Mouse (Mus musculus) G1E (cell line): Measurements from ENCODE around the gene Notum. TPM values are rescaled to one million over a fixed set of nuclear protein-coding genes. Genes with fewer than 3 reads are reported as not detected.
A peak's percentile ranks its signal among the peaks of the same experiment; 100 is the strongest.

Experiments used
- ATAC-seq: 2 replicates; pipeline ENCODE4 v1.8.0; 2016; ENCODE audit warnings: mild to moderate bottlenecking; ENCODE audit not compliant: insufficient number of reproducible peaks, poor library complexity, low FRiP score, severe bottlenecking; ENCODE audit errors: extremely low read depth
- DNase-seq: peaks from one replicate; pipeline ENCODE4 v3.0.0; 2012; ENCODE audit warnings: low spot score
- H3K27me3 ChIP-seq: 2 replicates; pipeline ENCODE4 v1.6.1; 2012; ENCODE audit warnings: mild to moderate bottlenecking, low read length, inconsistent platforms; ENCODE audit not compliant: insufficient read depth
- H3K36me3 ChIP-seq: replicated peaks from 2 replicates; pipeline ENCODE3; 2012; ENCODE audit warnings: mild to moderate bottlenecking, inconsistent platforms
- H3K4me1 ChIP-seq: 2 replicates; pipeline ENCODE4 v1.6.1; 2012; ENCODE audit warnings: low read depth, low read length, inconsistent platforms, mixed read lengths; ENCODE audit not compliant: insufficient read depth
- H3K4me3 ChIP-seq: 2 replicates; pipeline ENCODE4 v1.5.1; 2012; ENCODE audit warnings: low read depth, mild to moderate bottlenecking, inconsistent platforms, low read length, moderate library complexity, mixed read lengths
- H3K9me3 ChIP-seq: replicated peaks from 2 replicates; pipeline ENCODE4 v1.6.1; 2012; ENCODE audit warnings: inconsistent platforms
- CTCF ChIP-seq: IDR thresholded peaks from 2 replicates; pipeline ENCODE4 v1.5.1; 2012; ENCODE audit warnings: low read depth, low read length, inconsistent platforms, mixed read lengths
- GATA1 ChIP-seq: IDR thresholded peaks from 2 replicates; pipeline ENCODE4 v1.6.1; 2012; ENCODE audit warnings: borderline replicate concordance, low read length, inconsistent platforms, mixed read lengths
- GATA2 ChIP-seq: IDR thresholded peaks from 2 replicates; pipeline ENCODE4 v1.6.1; 2012; ENCODE audit warnings: low read depth, low read length, inconsistent platforms, borderline replicate concordance
- POLR2AphosphoS5 ChIP-seq: IDR thresholded peaks from 2 replicates; pipeline ENCODE4 v1.6.1; 2012; ENCODE audit warnings: low read depth, low read length, inconsistent platforms; ENCODE audit not compliant: insufficient replicate concordance
- TAL1 ChIP-seq: conservative IDR thresholded peaks from 2 replicates; pipeline ENCODE4 v1.6.1; 2012; ENCODE audit warnings: low read depth, low read length, inconsistent platforms, mixed read lengths
- polyA plus RNA-seq: library from polyadenylated mRNA; stranded (reverse); fragments of >175 nt; gene quantifications from 2 replicates; pipeline ENCODE4 v1.2.3, GENCODE M21; 2012
- total RNA-seq, 2 experiments: library from RNA; stranded (forward) in 1 of 2; stranded (reverse) in 1 of 2; fragments of 200-1000 nt in 1 of 2; fragments of >200 nt in 1 of 2; fragmentation: Nextera tagmentation in 1 of 2; gene quantifications; 2 replicates each; pipeline ENCODE4 v1.2.3; 2014 to 2017

Gene Notum
- total and polyA plus RNA-seq, 3 experiments, result 0.16 TPM; not detected in 2

- H3K36me3 ChIP-seq, result no peaks in the 10 kb centered on the region
- no peaks in the 10 kb centered on the region for H3K9me3 ChIP-seq
- H3K4me3 ChIP-seq, result peak within 1 kb of the TSS; percentile 54; the same call in 1 of the 2 replicates
- peaks cover 29% of the 10 kb centered on the region for H3K4me1 ChIP-seq
- TF ChIP-seq GATA2, result no peak
- DNase-seq, result no peak
- H3K27me3 ChIP-seq, result peaks cover 32% of the 10 kb centered on the region
- ATAC-seq, result no peak
These were observed 12.9 kb downstream of the Notum start, which contains the start of gene Myadml2 for GRCm38 (mm10) chr11:120648001-120648476. Gene Myadml2 (minus strand): TSS chr11:120648158.

DNA sequence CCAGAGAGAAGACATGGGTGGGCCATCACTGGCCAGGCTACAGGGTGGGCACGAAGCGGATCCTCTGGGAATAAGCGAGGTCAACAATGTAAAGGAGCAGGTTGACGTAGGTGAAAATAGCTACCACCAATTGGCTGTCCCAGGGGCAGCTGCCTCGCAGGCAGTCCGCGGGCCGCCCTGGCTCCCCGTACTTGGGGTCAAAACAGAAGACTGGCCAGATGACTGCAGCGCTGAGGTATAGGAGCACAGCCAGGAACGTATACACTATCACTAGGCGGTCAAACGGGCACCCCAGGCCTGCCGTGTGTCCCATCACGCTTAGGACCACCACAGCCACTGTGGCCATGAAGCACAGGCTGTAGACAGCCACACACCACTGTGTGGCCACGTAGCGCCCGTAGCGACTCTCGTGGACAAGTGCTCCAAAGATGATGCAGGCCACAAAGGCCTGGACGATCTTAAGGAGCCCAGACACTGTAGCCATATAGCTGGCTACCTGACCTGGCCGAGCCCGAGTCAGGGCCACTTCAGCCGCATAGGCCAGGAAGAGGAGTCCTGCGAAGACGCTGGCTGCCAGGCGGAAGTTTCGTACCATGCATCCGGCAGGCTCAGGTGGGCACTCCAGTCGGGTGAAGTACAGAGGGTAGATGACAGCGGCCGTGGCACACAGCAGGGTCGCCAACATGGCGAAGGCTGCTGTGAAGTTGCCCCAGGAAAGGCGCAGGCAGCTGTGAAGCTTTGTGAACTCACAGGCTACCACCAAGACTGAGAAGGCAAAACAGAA, 13.7 kb downstream of the Notum start:
- DNase-seq (no peak), ATAC-seq (no peak)
- peaks cover 37% of the 10 kb centered on the region for H3K4me1 ChIP-seq
- H3K4me3 ChIP-seq, result no peak overlapping the region; the same call in 1 of the 2 replicates
- H3K9me3 ChIP-seq, result no peaks in the 10 kb centered on the region
- peaks cover 39% of the 10 kb centered on the region for H3K27me3 ChIP-seq
- no peaks in the 10 kb centered on the region for H3K36me3 ChIP-seq
- TF ChIP-seq GATA2 (no peak), CTCF (no peak)

DNA sequence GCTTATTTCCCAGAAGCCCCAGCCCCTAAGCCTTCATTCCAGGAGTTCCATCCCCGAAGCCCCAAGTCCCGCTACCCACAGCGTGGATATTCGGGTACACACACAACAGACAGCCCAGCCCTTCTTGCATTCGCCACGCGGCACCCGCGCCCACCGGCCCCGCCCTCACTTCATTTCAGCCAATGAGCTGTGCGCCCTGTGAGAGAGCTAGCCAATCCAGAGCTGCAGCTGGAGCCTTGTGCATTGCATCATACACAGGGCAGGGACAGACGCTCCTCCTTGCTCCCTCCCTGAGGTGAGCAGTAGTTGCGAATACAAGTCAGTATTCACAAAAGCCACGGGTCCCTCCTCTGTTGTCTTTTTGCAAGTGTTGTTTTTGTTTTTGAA, 17.4 kb downstream of the Notum start, which contains the start of gene Pycr1:
Gene Pycr1 (minus strand): TSS at position 169 of the 387 bp plus-strand sequence.
- DNase-seq, result peak; percentile 97
- ATAC-seq, result peak; percentile 100
- Histone ChIP-seq H3K4me1 (peaks cover 45% of the 10 kb centered on the region), H3K9me3 (no peaks in the 10 kb centered on the region), H3K36me3 (peaks cover 19% of the 10 kb centered on the region), H3K4me3 (peak within 1 kb of the TSS; percentile 70), H3K27me3 (peaks cover 37% of the 10 kb centered on the region)
- TF ChIP-seq CTCF, result no peak
- no peak for TF ChIP-seq GATA1
- TF ChIP-seq GATA2, result no peak
- no peak for TF ChIP-seq TAL1
- TF ChIP-seq POLR2AphosphoS5, result no peak

DNA sequence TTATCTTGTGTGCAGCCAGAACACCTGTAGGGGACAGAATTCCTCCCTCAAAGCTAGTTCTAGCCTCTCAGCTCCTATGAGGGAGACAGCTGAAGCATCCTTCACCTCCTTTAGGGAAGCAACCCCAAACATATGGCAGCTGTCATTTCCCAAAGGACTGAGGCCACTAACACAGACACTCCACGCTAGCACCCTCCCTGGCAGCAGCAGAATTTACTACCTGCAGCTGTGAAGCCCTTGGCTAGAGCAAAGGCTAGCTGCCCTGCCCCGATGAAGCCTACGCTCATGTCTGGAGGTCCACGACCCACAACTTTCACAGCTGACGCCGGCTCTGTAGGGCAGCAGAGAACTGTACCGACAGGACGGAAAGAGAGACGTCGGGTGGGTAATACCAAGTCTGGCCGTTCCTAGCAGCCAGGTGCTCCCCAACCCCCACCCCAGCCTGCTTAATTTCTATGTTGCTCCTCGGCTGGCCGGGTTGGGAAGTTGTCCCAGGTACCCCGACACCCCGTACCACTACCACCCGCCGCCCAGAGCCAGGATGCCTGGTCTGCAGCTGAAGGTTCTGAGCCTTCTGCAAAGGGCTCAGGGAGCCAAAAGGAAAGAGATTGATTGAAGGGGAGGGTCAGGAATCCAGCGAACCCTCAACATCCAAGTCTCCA, 17.9 kb downstream of the Notum start:
- ATAC-seq, result no peak
- Histone ChIP-seq H3K36me3 (peaks cover 19% of the 10 kb centered on the region), H3K27me3 (peaks cover 35% of the 10 kb centered on the region), H3K9me3 (no peaks in the 10 kb centered on the region), H3K4me1 (peaks cover 42% of the 10 kb centered on the region), H3K4me3 (peak overlapping the region; percentile 70)
- no peak for TF ChIP-seq POLR2AphosphoS5
- TF ChIP-seq GATA2, result no peak
- no peak for TF ChIP-seq GATA1
- no peak for TF ChIP-seq CTCF
- no peak for TF ChIP-seq TAL1
- DNase-seq, result peak; percentile 40

- Histone ChIP-seq H3K9me3 (no peaks in the 10 kb centered on the region), H3K4me3 (no peak overlapping the region), H3K36me3 (peaks cover 27% of the 10 kb centered on the region), H3K4me1 (peaks cover 32% of the 10 kb centered on the region), H3K27me3 (peaks cover 23% of the 10 kb centered on the region)
- ATAC-seq (no peak), DNase-seq (no peak)
- TF ChIP-seq GATA2 (no peak), GATA1 (no peak), CTCF (no peak), POLR2AphosphoS5 (no peak), TAL1 (no peak)
These were observed 19.1 kb downstream of the Notum start for GRCm38 (mm10) chr11:120641869-120642268.

DNA sequence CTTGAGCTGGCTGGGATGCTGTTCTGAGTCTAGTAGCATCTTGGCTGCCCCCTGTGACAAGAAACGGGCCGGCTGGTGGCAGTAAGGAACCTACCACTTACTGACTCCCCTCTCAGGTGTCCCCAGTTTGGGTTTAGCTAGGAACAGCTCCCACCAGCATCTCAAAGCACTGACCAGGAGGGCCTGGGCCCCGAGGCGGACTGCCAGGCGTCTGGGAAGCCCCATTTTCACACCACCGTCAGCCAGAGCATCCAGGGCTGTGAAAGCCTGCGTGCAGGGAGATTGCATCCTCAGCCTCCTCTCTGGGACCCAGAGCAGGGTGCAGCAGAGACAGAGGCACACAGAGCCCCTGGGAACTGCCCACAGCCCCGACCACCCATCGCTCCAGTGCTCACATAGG, 19.7 kb downstream of the Notum start:
- TF ChIP-seq GATA1, result no peak
- no peak for TF ChIP-seq TAL1
- no peak for TF ChIP-seq GATA2
- TF ChIP-seq POLR2AphosphoS5, result no peak
- no peak for TF ChIP-seq CTCF
- Histone ChIP-seq H3K27me3 (peaks cover 20% of the 10 kb centered on the region; the same call in 1 of the 2 replicates), H3K4me3 (no peak overlapping the region), H3K36me3 (peaks cover 28% of the 10 kb centered on the region), H3K4me1 (peaks cover 30% of the 10 kb centered on the region), H3K9me3 (no peaks in the 10 kb centered on the region)
- no peak for DNase-seq
- no peak for ATAC-seq
